Mouse (Mus musculus) heart, adult 9 months (tissue): ENCODE data around the gene Rgs3.

ENCODE experiments used
- DNase-seq, 2 experiments: peaks; one replicate each; pipeline ENCODE4 v3.0.0; 2022; ENCODE audit warnings: low spot score in 2 of 2

Rgs3 gene

DNA sequence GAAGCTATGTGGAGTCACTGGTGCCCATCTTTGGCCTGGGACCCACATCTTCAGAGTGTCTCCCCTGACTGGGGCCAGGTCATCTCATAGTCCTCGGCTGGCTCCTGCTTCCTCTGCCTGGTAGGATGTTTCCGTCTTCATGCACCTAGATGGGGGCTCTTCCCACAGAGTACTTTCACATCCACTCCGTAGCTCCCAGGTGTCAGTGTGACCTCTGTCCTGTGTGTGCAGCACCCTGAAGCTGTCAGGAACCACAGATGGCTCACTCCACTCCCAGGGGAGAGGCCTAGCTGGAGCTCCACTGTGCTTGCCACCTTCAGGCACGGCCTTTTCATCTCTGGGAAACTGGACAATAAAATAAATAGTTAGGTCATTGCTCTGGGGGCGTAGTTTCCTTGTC is 128.5 kb downstream of the Rgs3 start:
- no peak for DNase-seq

DNA sequence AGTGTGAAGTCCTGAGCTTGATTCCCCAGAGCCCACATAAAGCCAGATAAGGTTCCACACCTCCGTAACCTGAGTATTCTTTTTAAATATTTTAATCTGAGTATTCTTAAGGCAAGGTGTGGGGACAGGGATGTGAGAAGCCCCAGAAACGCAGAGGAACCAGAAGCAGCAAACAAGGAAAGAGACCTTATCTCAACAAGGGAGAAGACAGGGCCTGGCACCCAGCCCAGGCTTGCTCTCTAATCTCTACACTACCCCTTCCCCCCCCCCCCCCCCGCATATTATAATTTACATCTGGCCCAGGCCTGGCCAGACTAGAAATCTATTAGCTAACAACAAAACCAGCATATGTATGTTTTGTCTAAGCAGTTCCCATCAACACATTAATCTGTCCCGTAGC is 131.3 kb downstream of the Rgs3 start:
- no peak for DNase-seq

DNA sequence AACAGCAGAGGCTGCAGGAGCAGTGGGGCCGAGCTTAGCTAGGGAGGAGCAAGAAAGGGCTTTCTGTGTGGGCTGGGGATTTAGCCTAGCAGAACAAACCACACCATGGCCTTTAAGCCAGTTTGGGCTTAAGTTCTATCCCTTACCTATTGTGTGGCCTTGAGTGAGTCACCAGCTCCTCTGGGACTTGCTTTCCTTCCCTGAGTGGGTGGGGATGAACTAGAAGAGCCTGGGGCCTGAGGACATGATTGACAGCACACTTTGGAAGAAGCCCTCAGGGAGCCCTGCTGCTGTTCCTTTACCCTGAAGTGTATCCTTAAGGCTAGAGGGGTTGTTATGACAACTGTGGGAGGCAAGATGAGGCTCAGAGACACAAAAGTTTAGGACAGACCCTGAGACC is 132.0 kb downstream of the Rgs3 start:
- peak in 1 of 2 experiments; percentile 68 for DNase-seq

DNA sequence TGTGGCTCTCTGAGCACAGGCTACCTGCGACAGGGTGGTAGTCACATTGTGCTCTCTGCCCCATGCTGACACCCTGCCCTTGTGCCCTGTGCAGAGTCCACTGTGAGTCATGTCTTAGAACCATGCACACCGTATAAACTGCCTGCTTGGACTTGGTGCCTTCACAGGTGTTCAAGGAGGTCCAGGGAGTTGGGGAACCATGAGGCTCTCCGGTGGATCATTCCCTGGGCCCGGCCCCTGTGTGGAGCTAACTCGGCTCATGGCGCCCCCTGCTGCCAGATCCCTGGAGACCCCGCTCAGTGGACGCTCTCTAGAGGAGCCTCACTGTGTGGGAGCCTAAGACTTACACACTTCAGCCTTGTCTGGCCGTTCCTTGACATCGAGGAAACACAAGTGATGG is 134.2 kb downstream of the Rgs3 start:
- DNase-seq: no peak

DNA sequence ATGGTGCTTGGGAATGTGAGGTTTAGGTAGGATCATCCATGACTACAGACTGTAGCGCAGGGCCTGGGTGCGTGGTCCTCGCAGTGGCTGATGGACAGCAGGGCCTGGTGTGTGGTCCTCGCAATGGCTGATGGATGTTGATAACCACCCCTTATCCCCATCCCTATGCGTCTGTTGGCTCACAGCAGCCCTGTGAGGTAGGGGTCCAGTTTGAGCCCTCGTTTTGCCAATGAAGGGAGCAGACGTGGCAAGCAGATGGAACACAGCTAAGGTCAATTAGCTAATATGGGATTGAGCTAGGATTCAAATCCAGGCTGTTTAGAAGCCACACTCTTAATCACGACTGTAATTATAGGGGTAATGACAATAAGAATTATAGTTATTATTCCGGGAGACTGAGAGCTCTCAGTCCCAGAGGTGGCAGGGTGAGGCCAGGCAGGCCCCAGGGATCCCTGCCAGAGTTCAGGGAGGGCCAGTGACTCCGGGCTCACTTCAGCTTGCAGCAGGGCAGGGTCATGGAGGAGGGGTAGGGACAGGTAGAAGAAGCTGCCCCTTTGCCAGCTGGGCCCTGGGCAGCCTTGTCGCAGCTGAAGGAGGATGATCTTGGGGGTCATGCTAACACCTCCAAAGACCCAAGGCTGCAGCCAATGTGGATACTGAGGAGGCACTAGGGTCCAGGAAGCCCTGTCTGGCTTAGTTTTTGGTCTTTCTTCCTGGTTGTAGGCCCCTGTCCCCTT is 135.2 kb downstream of the Rgs3 start:
- DNase-seq: no peak

DNA sequence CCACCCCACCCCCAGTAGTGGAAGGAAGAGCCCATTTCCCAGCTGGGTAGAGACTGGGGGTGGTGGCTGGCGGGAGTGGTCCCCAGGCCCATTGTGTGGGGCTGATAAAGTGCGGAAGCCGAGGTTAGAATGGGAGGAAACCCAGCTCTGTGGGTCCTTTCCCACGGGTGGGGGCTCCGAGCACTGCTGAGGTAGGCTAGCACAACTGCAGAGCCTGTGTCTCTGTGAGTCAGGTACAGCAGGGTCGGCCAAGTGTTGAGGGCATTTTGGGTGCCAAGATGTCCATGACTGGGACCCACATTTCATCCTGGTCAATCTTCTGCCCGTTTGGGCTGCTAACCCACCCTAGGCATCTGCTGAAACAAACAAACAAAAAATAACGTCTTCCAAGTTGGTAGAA is 135.9 kb downstream of the Rgs3 start:
- peak; percentile 70 to 80 for DNase-seq

DNA sequence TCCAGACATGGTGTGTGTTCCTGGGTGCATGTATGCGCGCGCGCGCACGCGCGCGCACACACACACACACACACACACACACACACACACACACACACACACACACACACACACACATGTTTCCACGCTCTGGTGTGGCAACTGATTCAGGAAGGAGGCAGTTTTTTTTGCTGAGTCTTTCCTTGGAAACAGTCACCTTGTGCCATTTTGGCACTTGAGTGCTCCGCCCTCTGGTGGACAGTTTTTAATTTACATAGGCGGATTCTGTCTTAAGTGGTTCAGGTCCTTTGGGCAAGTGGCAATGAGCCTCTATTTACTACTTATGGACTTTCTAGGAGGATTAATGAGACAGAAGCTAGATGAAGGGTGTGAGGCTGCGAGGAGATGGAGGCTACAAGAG is 136.3 kb downstream of the Rgs3 start:
- peak; percentile 60 to 82 for DNase-seq

DNA sequence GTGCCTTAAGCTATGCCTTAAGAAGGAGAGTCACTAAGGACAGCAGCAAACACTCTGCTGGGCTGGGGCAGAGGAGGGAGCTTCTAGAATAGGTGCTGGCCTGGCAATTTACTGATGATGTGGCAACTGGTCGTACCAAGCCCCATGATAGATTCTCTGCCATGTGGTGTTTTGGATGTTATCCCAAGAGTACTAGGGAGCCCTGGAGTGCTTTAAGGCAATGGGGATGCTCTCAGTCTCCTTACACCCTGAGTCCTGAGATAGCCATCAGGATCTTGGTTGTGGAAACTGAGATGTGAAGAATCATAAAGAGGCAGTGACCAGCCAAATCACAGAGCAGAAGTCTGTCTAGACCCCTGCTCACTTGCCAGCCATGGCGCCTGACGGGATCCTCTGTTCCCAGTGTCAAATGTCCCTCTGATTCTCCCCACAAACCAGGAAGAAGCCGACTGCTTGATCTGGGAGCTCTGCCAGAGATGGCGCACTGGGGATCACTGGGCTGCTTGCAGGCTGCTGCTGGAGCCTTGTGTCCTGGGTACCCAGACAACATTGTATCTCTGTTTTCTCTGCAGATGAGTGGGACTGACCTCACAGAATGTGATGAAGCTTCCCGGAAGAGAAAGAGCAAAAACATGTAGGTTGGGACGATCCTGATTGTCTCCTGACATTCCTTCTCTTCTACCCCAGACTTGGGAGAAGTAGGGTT is 137.2 kb downstream of the Rgs3 start:
- peak; percentile 57 to 73 for DNase-seq

DNA sequence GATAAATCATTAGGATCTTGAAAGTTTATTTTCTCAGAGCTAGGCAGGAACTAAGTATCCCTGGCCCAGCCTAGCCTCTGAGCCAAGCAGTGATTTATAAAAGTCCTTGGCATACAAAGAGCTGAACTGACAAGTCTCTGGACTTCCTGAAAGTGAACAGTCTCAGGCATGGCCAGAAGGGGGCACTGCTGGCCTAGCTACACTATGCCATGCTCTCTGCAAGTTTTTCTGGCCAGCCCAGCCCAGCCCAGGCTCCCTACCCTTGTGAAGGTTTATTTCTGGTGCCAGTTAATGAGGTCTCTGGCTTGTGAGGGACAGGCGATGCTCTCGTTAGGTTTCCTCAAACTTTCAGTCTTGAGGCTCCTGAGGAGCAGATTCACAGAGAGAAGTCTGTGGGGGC is 137.8 kb downstream of the Rgs3 start:
- DNase-seq: peak; percentile 87 to 92

DNA sequence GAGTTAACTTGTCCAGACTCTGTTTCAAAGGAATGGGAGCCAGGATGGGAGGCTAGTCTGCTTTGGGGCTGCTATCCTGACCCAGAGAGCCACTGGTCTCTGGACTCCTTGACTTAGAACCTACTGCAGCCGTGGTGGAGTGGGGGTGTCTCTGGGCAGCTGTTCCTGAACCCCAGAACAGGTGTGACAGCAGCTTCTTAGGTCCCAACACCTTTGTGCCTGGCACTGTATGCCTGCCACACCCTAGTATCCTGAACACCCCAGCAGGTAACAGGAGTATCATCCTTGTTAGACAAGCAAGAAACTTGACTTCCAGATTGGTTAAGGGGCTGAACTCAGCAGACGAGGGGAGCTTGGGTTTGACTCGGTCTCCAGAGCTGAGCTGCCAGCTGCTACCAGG is 138.9 kb downstream of the Rgs3 start:
- DNase-seq: no peak

DNA sequence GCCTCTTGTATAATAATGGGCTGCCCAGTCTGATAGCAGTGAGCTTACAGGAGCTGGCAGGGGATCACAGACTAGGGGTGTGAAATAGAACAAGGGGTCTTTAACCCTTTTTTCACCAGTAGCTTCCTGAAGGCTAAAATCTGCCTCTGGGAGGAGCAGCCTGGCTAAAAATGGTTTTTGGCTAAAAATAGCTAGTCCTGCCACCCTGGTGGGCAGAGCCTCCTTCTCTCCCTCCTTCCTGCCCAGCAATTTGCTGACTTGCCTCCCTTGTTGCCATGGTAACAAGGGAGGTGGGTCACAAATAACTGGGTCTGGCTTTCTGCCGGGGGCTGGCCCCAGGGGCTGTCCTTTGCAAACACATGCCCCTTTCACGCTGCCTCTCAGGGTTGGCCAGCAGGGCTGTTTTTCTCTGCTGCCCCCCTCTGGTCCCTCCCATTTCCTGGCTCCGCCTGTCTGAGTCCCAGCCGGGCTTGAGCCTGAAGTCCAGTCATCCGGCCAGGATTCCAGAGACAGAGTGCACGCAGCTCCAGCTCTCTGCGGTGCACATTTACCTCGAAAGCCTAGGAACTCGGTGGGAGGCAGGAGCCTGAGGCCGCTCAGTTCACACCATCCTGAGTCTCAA is 139.7 kb downstream of the Rgs3 start:
- DNase-seq: peak; percentile 97 to 98

DNA sequence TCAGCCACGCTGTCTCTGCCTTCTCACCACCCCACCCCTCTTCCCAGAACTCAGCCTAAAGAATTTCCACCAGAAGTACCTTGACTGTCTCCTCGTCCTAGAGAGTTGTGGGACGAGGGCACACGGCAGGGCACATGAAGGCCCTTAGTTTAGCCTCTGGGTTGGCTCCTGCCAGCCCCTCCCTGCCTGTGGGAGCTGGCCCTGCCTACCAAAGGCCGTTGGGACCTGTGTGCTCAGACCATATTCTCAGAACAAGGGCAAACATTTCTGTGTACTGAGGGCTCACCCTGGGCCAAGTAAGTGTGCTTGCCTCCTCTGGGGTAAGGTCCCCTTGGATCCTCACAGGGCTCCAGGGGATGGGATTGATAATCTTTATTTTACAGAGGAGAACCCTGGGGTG is 140.8 kb downstream of the Rgs3 start:
- DNase-seq: no peak

DNA sequence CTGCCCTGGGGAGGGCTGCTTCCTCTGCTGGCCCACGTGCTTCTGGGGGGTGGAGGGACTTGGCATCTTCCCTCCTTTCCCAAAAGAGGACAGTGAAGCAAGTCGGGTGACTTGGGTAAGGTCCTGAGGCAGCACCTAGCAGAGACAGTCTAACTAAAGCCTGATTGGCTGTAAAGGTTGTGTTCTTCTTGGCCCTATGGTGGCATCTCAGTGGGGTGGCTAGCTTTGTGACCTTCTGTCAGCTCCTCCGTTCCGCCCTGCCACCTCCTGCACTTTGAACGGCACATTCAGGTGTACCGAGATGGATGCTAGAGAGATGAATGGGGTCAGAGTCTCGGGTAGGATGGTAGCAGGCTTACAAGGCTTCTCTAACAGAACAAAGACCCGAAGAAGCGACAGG is 143.5 kb downstream of the Rgs3 start:
- no peak for DNase-seq

DNA sequence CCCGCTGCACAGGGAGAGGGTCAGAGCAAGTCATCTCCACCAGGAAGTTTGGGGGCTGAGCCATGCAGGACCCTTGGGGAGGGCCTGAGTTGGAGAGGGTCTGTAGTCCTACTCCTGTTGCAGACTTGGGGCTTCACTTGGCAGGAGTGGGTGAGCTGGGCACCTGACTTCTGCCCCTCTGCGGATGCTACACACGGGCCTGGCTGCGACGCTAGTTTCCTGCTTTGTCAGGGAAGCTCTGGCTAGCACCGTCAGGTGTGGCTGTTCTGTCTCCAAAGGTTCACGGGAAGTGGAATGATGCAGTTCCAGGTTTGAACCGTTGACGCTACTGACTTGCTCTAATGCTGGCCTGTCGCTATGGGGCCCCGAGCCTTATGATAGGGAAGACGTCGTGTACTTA is 144.6 kb downstream of the Rgs3 start:
- no peak for DNase-seq

DNA sequence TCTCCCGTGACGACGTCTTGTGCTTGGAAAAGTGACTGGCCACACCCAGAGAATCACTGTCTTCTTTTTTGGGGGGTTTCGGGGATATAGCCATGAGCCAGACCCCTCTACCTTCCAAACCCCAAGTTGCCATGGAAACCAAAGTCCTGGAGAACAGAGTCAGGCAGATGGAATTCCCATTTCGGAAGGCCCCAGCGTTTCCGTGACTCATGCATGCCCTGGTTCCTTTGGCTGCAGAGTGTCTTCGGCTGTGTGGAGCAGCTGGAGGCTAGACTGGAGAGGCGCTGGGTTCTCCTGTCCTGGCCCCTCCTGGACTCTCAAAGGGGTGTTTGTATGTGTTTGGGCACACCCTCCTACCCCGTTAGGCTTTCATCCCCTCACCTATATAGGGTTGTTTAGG is 145.4 kb downstream of the Rgs3 start:
- DNase-seq: no peak

DNA sequence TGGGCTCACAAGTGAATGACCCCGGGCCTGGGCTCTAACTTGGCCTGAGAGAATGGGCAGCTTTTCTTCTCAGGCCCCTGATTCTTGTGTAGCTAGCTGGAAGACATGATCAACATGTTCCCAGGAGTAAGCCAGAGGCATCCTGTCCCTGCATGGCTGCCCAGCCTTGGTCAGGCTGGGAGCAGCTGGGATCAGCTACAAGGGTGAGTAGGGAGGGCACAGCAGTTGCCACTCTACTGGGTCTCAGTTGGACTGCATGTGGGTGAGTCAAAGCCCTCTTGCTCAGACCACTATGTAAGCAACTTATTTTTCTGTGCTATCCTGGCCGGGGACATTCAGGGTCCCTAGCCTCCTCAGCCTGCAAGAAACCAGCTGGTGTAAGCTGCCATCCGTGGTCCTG is 146.1 kb downstream of the Rgs3 start:
- no peak for DNase-seq

DNA sequence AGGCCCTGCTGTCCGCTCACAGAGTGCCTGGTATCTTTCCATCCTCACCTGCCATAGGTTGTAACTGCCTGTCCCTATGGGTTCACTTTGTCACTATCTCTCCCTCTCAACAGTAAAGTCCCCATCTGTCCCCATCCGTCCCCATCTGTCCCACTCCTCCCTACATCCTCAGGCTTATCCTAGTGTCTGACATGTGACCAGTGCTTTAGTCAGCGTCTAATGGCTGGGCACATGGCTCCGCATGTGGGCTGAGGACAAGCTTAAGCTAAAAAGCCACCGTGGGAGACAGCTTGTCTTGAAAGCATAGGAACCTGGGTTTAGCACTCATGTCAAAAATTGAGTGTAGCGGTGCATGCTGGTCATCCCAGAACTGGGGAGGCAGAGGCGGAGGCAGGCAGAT is 148.4 kb downstream of the Rgs3 start:
- DNase-seq: no peak

DNA sequence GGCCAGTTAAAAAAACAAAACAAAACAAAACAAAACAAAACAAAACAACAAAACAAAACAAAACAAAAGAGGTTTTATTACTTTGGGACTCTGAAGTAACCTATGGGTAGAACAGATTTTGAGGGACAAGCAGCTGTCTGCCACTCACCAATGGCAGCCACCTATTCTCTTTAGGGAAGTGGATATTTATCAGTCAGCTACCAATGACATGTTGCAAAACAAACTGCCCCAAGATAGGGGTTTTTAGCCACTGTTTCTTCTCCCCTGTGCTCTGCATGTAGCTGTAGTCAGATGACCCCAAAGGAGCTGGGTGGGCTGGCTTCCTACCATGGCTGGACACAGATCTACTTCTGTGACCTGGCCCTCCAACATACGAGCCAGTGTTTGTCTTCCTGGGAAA is 149.3 kb downstream of the Rgs3 start:
- no peak for DNase-seq

DNA sequence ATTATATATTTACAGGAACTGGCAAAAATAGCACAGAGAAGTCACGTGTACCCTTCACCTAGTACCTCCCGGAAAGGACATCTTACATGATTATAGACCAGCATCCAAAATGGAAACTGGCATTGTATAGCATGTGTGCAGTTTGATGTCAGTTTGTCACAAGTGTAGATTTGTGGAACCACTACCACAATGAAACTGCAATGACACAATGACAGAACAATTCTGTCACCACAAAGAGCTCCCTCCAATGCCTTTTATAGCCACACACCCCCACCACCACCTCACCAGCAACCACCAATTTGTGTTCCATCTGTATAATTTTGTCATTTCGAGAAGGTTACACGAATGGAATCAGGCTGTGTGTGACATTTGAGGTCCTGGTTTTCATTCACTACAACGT is 149.8 kb downstream of the Rgs3 start:
- no peak for DNase-seq

DNA sequence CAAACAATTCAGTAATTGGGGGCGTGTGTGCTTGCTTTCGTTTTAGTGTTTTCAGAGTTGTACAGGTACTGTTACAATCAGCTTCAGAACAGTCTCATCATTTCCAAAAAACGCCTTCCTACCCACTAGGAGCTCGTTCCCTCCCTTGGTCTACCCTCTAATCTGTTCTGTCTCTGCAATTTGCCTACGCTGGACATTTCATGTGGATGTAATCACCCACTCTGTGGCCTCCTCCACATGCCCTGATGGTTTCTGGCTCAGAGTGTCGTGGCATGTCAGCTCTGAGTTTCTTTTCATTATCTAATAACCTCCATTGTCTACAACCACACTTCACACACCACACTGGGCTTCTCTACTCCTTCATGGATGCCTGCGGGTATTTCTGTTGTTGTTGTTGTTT is 151.5 kb downstream of the Rgs3 start:
- DNase-seq: no peak

DNA sequence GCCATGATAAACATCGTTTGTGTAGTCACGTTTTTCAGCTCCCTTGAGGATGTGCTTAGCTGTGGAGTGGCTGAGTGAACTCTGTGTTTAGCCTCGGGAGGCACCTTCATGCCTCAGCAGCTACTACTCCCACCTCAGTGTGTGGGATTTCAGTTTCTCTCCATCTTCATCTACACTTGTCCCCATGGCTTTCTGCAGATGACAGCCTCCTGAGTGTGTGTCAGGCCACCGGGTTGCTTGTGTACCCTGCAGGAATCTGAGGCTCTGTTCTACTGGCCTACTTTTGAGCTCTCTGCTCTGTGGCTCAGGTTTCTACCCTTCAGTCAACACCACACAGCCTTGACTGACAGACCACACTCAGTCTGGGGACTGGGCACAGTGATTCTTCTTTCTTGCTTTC is 151.9 kb downstream of the Rgs3 start:
- no peak for DNase-seq

DNA sequence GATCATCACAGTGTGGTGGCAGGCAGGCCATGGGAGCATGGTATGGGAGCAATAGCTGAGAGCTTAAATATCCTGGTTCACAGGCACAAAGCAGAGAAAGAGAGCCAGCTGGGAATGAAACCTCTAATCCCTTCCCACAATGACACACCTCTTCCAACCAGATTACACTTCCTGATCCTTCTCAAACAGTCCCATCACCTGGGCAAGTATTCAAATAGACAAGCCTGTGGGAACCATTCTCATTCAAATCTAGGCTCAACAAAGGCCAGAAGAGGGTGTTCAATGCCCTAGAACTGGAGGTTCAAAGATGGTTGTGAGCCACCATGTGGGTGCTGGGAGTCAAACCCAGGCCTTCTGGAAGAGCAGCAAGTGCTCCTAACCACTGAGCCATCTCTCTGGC is 161.2 kb downstream of the Rgs3 start:
- no peak for DNase-seq

DNA sequence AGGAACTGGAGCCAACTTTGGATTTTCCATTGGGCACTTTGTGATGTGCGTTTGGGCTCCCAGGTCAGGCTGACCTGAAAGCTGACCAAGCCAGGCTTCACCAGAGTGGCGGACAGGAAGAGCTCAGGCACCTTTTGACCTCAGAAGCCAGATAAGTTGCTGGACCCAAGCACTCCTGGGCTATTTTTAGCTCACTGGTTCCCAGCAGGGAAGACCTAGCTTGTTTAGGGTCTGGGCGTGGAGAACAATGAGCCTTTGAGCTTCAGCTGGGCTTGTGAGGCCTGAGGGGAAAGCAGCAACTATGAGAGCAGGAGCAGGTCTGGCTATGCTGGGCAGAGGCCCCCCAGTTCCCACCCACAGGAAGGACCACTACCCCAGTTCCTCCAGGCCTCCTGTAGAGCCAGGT is 162.4 kb downstream of the Rgs3 start:
- peak in 1 of 2 experiments; percentile 59 for DNase-seq
